Mouse (Mus musculus) kidney, postnatal 14 days (tissue): ENCODE measurements around the gene Efcab7.

ENCODE experiments used
- DNase-seq: peaks from one replicate; pipeline ENCODE4 v3.0.0; 2022; ENCODE audit warnings: mixed read lengths

Efcab7 gene

DNA sequence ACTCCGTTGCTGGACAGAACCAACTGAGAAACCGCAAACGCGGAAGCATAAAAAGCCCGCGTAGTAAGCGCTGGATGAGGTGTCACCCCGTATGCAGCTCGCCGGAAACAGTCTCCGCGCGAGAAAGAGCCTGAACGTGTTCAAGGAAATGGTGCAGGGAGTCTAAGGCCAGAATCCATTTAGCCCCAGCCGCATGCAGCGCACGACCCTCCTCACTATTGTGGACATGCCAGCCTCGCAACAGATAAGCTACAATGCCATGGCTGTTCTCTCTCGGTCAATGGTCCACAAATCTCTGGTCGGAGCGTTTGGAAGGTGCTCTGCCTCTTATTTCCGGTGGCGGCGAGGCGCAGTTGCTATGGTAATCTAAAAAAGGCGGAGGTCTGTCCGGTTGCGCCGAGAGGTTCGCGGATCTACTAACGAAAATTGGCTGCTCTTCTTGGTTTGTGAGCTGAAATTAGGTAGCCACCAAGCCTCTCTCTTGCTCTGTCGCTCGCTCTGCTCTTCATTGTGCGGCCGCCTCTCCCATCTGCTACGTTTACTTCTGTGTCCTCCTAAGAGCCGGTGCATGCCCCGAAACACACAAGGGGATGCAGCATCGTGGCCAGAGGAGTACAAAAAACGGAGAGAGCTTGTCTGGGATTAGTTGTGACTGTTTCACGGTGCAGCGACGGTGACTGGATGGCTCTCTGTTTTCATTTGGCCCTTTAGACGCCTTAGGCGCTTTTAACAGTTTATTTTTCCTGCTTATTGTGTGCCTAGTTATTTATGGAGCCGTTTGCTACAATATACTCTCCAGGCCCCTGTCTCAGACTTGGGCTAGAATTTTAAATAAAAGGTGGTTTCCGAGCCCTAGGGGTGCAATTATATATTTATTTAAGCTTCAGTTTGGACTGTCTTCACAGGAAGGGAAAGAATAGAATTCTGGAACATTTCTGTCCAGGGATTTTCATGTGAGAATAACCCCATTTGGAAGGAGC lies at the start of gene Efcab7:
Gene Efcab7 (plus strand): TSS at position 105 of the 980 bp plus-strand sequence.
- peak; percentile 84 for DNase-seq

- no peak for DNase-seq
Measured at GRCm38 (mm10) chr4:99792365-99792764, 36.6 kb upstream of the Efcab7 start.

DNA sequence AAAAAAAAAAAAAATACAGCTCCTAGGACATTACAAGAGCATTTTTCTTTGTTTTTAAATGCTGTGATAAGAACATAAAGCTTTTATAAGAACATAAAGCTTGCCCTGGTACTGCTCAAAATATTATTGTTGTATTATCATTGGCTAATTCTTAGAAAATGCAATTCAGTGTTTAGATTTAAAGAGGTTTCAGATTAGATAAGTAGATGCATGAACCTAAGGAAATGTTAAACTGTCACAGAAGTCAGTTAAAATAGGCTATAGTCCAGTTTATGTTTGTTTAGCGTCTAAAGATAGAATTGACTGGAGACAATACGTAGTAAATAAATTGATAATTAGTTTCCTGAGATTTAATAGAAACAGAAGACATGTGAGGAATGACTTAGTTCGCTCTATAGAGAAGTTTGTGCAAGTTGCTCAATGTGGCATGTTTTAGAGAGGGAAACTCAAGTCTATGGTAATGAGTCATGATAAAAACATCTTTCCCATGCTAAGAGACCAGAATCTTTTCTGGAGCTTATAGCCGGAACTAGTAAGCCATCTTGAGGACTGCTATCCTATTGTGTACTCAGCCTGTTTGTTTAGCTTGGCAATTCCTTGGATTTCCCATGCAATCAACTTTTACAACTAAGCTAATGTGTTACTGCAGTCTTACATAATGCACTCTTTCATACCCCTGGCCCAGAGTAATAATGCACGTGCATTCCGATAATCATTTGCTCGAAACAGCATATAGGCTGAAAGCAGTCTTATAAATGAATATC lies 12.1 kb upstream of the Efcab7 start:
- DNase-seq: no peak

- no peak for DNase-seq
Measured at GRCm38 (mm10) chr4:99828337-99828736, 661 bp upstream of the Efcab7 start.

DNA sequence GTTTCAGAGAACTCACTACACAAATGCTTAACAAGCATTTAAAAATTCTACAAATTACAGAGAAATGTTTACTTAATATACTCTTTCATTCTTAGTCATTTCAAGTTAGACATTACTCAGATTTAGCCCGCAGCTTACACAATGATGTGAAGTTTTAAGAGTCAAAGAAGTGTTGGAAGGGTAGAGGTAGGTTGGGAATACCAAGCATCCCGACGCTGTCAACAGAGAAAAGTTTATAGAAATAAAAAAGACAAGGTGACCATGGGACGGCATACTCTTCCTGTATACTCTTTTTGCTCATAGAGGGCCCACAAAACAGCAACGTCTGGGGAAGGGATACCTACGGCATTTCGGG lies 282 bp upstream of the Efcab7 start:
- DNase-seq: no peak

DNA sequence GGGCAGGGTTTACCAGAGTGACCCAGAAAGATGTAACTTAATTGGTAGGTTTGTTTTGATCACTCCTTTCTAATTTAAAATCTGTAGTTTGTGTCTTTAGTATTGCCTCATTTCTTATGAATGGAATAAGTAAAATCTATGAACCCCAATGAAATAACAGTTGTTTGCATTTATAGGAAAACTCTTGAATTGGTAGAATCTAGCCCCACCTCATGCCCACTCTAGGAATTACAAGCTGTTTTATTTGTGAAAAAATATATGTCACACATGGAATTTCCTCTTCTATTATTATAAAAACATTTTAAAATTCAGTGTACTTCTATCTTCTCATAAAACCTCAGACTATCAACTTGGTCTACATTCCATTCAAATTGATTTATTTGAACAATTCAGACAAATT lies 52.9 kb downstream of the Efcab7 start:
- DNase-seq: peak; percentile 13

- DNase-seq: no peak
Measured at GRCm38 (mm10) chr4:99882405-99882804, 53.4 kb downstream of the Efcab7 start.

GRCm38 (mm10) chr4:99913894-99914451 lies 85.0 kb downstream of the Efcab7 start:
- DNase-seq: no peak

- no peak for DNase-seq
Measured at GRCm38 (mm10) chr4:99926380-99926779, 97.4 kb downstream of the Efcab7 start.

DNA sequence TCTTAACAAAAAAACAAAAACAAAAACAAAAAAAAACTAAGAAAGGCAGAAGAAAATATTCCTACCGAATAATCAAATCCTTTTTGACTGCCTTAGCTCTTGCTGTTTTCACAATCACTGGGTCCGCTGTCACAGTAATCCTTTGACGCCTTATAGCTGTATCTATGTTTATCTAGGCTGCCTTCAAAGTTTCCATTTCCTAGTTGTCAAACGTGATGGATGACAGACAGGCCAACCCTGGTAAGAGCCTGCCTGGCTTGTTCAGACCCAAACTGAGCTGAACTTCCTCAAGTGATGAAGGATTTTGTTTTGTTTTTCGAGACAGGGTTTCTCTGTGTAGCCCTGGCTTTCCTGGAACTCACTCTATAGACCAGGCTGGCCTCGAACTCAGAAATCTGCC lies 99.5 kb downstream of the Efcab7 start:
- DNase-seq: no peak

DNA sequence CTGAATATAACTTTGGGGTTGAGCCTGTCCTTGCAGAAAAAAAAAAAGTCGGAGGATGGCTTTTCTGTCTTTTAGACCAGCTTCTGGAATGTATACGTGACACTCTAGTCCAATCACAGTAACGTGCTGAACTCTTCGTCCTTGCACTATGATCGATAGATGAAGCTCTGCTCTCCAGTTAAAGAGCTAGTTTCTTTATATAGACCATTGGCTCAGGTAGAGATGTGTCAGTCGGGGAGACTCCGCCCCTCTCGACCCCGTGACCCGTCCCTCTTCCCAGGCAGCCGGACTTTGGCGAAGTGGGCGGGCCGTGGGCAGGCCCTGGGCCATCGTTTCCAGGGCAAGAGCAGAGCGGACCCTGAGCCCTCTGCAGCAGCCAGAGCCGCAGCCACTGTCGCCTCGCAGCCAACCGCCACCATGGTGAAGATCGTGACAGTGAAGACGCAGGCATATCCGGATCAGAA lies 100.2 kb downstream of the Efcab7 start, which contains the start of gene Pgm1:
Gene Pgm1 (plus strand): TSS at position 266 of the 464 bp plus-strand sequence.
- peak; percentile 94 for DNase-seq

DNA sequence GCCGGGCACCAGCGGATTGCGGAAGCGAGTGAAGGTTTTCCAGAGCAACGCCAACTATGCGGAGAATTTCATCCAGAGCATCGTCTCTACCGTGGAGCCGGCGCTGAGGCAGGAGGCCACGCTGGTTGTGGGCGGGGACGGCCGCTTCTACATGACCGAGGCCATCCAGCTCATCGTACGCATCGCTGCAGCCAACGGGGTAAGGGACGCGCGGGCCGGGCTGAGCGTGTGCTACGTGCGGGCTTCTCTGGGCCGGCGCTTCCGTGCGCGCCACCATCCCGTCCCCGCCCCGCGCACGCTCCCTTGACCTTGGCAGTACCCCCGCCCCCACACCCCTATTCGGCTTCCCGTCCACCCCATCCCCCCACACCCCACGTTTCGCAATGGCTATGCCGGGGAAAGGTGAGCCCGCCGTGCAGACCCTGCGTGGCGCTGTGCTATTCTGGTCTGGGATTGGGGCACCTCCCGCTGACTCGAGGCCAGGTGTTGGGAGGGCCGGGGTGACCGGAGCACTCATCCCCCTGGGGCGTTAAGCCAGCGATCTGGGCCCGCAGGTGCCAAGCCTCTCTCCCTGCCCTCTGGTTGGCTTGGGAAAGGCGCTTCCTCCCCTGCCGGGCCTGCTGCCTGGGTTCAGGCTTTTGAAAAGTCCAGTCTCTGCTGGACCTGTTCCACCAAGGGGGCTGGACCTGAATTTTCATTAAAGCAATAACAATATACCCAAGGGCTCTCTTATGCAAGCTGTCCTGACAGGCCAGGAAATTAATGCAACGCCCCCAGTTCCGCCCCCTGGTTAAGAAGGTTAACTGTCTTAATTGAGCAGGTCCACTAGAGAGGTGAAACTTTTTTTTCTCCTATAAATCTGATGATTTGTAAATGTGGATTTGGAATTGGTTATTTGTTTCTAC lies 100.9 kb downstream of the Efcab7 start, which contains the start of gene Itgb3bp:
Gene Itgb3bp (minus strand): TSS at position 201 of the 905 bp plus-strand sequence.
- peak; percentile 89 for DNase-seq

DNA sequence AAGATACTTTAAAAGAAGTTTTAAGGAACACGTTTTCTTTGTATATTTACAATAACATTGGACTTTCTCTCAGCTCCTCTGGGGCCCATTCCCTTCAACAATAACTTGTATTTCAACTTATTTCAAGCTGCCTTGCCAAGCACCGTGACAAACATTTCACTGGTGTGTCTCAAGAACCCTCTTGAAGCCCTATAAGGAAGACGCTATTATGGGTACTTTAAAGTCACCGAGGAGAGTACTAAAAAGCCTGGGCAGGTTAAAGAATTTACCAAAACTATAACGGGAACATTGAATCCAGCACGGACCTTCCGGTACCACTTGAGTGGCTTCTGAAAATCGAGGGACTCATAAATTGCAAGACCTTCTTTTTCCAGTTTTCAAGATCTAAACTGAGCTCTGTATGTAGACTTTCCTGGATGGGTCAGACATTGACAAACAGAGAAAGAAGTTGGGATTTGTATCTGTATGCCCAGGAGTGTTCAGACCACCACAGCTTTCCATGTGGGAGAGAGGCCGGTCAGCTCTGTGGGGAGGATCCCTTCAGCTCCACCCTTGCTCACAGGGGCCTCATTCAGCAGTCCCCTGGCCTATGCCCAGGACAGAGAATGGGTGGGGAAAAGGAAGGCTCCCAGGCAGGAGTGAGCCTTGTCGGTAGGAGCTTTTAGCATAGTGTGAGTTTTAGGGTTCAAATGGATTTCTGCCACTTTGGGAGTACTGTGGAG lies 101.7 kb downstream of the Efcab7 start:
- no peak for DNase-seq

DNA sequence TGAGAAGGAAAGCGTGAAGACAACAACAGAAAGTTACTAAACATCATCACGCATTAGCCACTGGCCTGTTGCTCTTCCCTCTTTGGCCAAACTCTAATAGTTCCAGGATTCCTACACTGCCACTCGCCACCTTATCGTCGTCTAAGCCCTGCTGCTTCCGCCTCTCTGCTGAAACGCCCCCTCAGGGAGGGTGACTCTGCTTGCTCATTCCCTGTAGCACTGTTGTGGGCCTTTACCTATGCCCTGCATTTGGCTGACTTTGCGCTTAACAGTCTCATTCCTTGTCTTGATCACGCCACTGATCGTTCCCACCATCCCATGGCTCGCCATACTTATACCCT lies 102.2 kb downstream of the Efcab7 start:
- no peak for DNase-seq

- no peak for DNase-seq
Measured at GRCm38 (mm10) chr4:99931807-99932206, 102.8 kb downstream of the Efcab7 start.

DNA sequence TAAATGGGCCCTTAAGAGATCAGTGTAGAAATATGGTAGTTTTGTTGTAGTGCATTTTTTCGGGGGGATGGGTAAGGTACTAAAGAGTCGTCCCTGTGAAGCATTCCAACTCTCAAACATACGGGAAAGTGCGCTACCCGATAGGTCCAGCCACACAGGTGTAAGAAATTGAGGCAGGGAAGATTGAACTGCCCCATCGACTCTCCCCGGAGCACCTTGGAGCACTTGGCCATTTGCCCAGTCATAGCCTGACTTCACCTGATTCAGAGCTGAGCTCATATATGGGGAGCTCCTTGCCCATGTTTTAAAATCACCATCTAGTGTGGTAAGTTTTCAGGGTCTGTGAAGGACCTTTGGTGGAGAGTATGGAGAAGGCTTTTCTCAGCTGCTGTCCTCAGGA lies 105.9 kb downstream of the Efcab7 start:
- DNase-seq: peak; percentile 21

GRCm38 (mm10) chr4:99936278-99936677 lies 107.3 kb downstream of the Efcab7 start:
- DNase-seq: no peak

GRCm38 (mm10) chr4:99939711-99940505 lies 110.9 kb downstream of the Efcab7 start:
- no peak for DNase-seq

GRCm38 (mm10) chr4:99941655-99942414 lies 112.8 kb downstream of the Efcab7 start:
- peak; percentile 33 for DNase-seq

GRCm38 (mm10) chr4:99944606-99945005 lies 115.6 kb downstream of the Efcab7 start:
- DNase-seq: no peak
